Mouse (Mus musculus) olfactory bulb, adult 2 months (tissue): ENCODE results near the gene Hgd. TPM values are rescaled to one million over a fixed set of nuclear protein-coding genes. Genes with fewer than 3 reads are reported as not detected.

Experiments used
- H3K27ac ChIP-seq: fragments of 200-500 bp; 2 replicates; pipeline ENCODE4 v1.5.1; 2012; ENCODE audit warnings: low read depth, low read length; ENCODE audit not compliant: insufficient read depth
- H3K4me1 ChIP-seq: fragments of 200-500 bp; 2 replicates; pipeline ENCODE4 v1.6.1; 2012; ENCODE audit warnings: low read length; ENCODE audit not compliant: control insufficient read depth, insufficient read depth
- H3K4me3 ChIP-seq: fragments of 200-500 bp; 2 replicates; pipeline ENCODE4 v1.5.1; 2012; ENCODE audit warnings: mild to moderate bottlenecking, low read depth, low read length, moderate library complexity; ENCODE audit not compliant: insufficient read depth
- CTCF ChIP-seq: fragments of 200-500 bp; IDR thresholded peaks from 2 replicates; pipeline ENCODE4 v1.5.1; 2012; ENCODE audit warnings: low read depth, mild to moderate bottlenecking, low read length, moderate library complexity; ENCODE audit not compliant: insufficient read depth
- POLR2A ChIP-seq: fragments of 200-500 bp; IDR thresholded peaks from 2 replicates; pipeline ENCODE4 v1.6.1; 2012; ENCODE audit warnings: mild to moderate bottlenecking, low read depth, low read length, moderate library complexity; ENCODE audit not compliant: insufficient read depth
- WGBS: fragments of 180-500 bp; shearing (Covaris S2); methylation state at CpG from one replicate; pipeline ENCODE4 v1.1.7; 2018; 5-methylcytosine and 5-hydroxymethylcytosine counted together
- polyA plus RNA-seq: library from polyadenylated mRNA; stranded (reverse); fragments of >200 nt; gene quantifications from 2 replicates; pipeline ENCODE4 v1.2.4, GENCODE M21; 2012; ENCODE audit warnings: low replicate concordance; ENCODE audit not compliant: missing spikeins, insufficient read depth, insufficient read length

Gene Hgd
- polyA plus RNA-seq, 1 experiment, result not detected

- TF ChIP-seq POLR2A (no peak), CTCF (no peak)
- Histone ChIP-seq H3K27ac (no peak overlapping the region), H3K4me1 (peaks cover 7% of the 10 kb centered on the region; the same call in 1 of the 2 replicates), H3K4me3 (no peak overlapping the region)
- 83% methylated on average over 12 of the region's 12 CpGs for WGBS
Observed at GRCm38 (mm10) chr16:37572117-37572754, 7.7 kb upstream of the Hgd start.

GRCm38 (mm10) chr16:37573061-37573460, 6.9 kb upstream of the Hgd start:
- 88% methylated on average over 5 of the region's 5 CpGs for WGBS
- Histone ChIP-seq H3K4me1 (peaks cover 7% of the 10 kb centered on the region; the same call in 1 of the 2 replicates), H3K27ac (no peak overlapping the region), H3K4me3 (no peak overlapping the region)
- TF ChIP-seq POLR2A (no peak), CTCF (no peak)

GRCm38 (mm10) chr16:37575325-37575724, 4.6 kb upstream of the Hgd start:
- peaks cover 7% of the 10 kb centered on the region; the same call in 1 of the 2 replicates for H3K4me1 ChIP-seq
- no peak for TF ChIP-seq POLR2A
- no peak for TF ChIP-seq CTCF
- WGBS, result 51% methylated on average over 3 of the region's 3 CpGs
- H3K27ac ChIP-seq, result no peak overlapping the region
- no peak overlapping the region for H3K4me3 ChIP-seq

GRCm38 (mm10) chr16:37579591-37579990, 362 bp upstream of the Hgd start:
- 91% methylated on average over 1 of the region's 1 CpGs for WGBS
- Histone ChIP-seq H3K4me3 (no peak overlapping the region), H3K4me1 (peaks cover 10% of the 10 kb centered on the region), H3K27ac (no peak overlapping the region)
- no peak for TF ChIP-seq CTCF
- TF ChIP-seq POLR2A, result no peak

GRCm38 (mm10) chr16:37580651-37581050, 698 bp downstream of the Hgd start:
- 91% methylated on average over 4 of the region's 4 CpGs for WGBS
- TF ChIP-seq POLR2A, result no peak
- TF ChIP-seq CTCF, result no peak
- H3K27ac ChIP-seq, result no peak overlapping the region
- no peak overlapping the region for H3K4me3 ChIP-seq
- peaks cover 14% of the 10 kb centered on the region for H3K4me1 ChIP-seq

- 78% methylated on average over 3 of the region's 3 CpGs for WGBS
- H3K4me3 ChIP-seq, result no peak overlapping the region
- H3K4me1 ChIP-seq, result peaks cover 13% of the 10 kb centered on the region
- no peak overlapping the region for H3K27ac ChIP-seq
- TF ChIP-seq POLR2A (no peak), CTCF (no peak)
Observed at GRCm38 (mm10) chr16:37581901-37582300, 1.9 kb downstream of the Hgd start.

GRCm38 (mm10) chr16:37583306-37583705, 3.4 kb downstream of the Hgd start:
- 79% methylated on average over 3 of the region's 3 CpGs for WGBS
- TF ChIP-seq POLR2A (no peak), CTCF (no peak)
- Histone ChIP-seq H3K27ac (peak overlapping the region; percentile 98), H3K4me1 (peaks cover 14% of the 10 kb centered on the region), H3K4me3 (no peak overlapping the region)

GRCm38 (mm10) chr16:37583801-37584200, 3.8 kb downstream of the Hgd start:
- peaks cover 14% of the 10 kb centered on the region for H3K4me1 ChIP-seq
- 21% methylated on average over 6 of the region's 6 CpGs for WGBS
- peak overlapping the region; percentile 98 for H3K27ac ChIP-seq
- H3K4me3 ChIP-seq, result no peak overlapping the region
- TF ChIP-seq CTCF (no peak), POLR2A (no peak)

GRCm38 (mm10) chr16:37584218-37585035, 4.5 kb downstream of the Hgd start:
- Histone ChIP-seq H3K27ac (peak overlapping the region; percentile 98), H3K4me3 (peak overlapping the region; percentile 32), H3K4me1 (peaks cover 14% of the 10 kb centered on the region)
- WGBS, result 3% methylated on average over 25 of the region's 25 CpGs
- TF ChIP-seq CTCF, result no peak
- no peak for TF ChIP-seq POLR2A
